Mouse (Mus musculus) retina, embryonic 14.5 days (tissue): ENCODE measurements around the gene Hist1h2bm.

Experiments
- DNase-seq: peaks from one replicate; pipeline ENCODE4 v3.0.0-alpha.2; 2015; ENCODE audit warnings: low spot score

Hist1h2bm gene

GRCm38 (mm10) chr13:21721757-21722372 is at the start of gene Hist1h2bm:
Gene Hist1h2bm, plus strand, starts transcription at chr13:21722044.
- DNase-seq = peak; percentile 97

GRCm38 (mm10) chr13:21677305-21677704 is 44.5 kb upstream of the Hist1h2bm start, which contains the start of gene Olfr1360:
Gene Olfr1360, minus strand, starts transcription at chr13:21677405.
- DNase-seq = no peak

GRCm38 (mm10) chr13:21697811-21698210 is 24.0 kb upstream of the Hist1h2bm start, which contains the start of gene Olfr1359:
Gene Olfr1359, plus strand, starts transcription at chr13:21698111.
- DNase-seq = no peak

GRCm38 (mm10) chr13:21706669-21707068 is 15.2 kb upstream of the Hist1h2bm start:
- no peak for DNase-seq

GRCm38 (mm10) chr13:21710031-21710711 is 11.7 kb upstream of the Hist1h2bm start:
- peak; percentile 93 for DNase-seq

GRCm38 (mm10) chr13:21710821-21711525 is 10.9 kb upstream of the Hist1h2bm start:
- DNase-seq = peak; percentile 91

GRCm38 (mm10) chr13:21711698-21712097 is 10.1 kb upstream of the Hist1h2bm start:
- DNase-seq = no peak

GRCm38 (mm10) chr13:21714725-21715124 is 7.1 kb upstream of the Hist1h2bm start:
- peak; percentile 84 for DNase-seq

GRCm38 (mm10) chr13:21715131-21715863 is 6.5 kb upstream of the Hist1h2bm start:
- peak; percentile 46 for DNase-seq

- DNase-seq = peak; percentile 96
These were observed 5.8 kb upstream of the Hist1h2bm start, which contains the start of the genes Hist1h2bl and Hist1h2ai for GRCm38 (mm10) chr13:21715864-21716539. Gene Hist1h2bl, minus strand, starts transcription at chr13:21716143. Gene Hist1h2ai, plus strand, starts transcription at chr13:21716422.

- peak; percentile 62 for DNase-seq
These were observed 5.1 kb upstream of the Hist1h2bm start for GRCm38 (mm10) chr13:21716540-21717391.

GRCm38 (mm10) chr13:21717397-21718357 is 4.2 kb upstream of the Hist1h2bm start, which contains the start of gene Hist1h3h:
Gene Hist1h3h, plus strand, starts transcription at chr13:21717659.
- peak; percentile 94 for DNase-seq

GRCm38 (mm10) chr13:21718381-21719080 is 3.3 kb upstream of the Hist1h2bm start:
- no peak for DNase-seq

- peak; percentile 43 for DNase-seq
These were observed 612 bp upstream of the Hist1h2bm start for GRCm38 (mm10) chr13:21721107-21721756.

GRCm38 (mm10) chr13:21722373-21722925 is 605 bp downstream of the Hist1h2bm start:
- peak; percentile 58 for DNase-seq

- DNase-seq = no peak
These were observed 1.4 kb downstream of the Hist1h2bm start for GRCm38 (mm10) chr13:21722993-21723836.
